Mouse (Mus musculus): ENCODE results near the gene Acta2. TPM values are rescaled to one million over a fixed set of nuclear protein-coding genes. Genes with fewer than 3 reads are reported as not detected.

Gene Acta2
- polyA plus RNA-seq, 1 experiment, result 117 TPM

- Histone ChIP-seq H3K4me3 (ENCODE audit: control insufficient read depth, insufficient read depth, low read length) (no peak overlapping the region), H3K36me3 (ENCODE audit: control insufficient read depth, insufficient read depth, low read length) (peaks cover 84% of the 10 kb centered on the region), H3K4me1 (replicated peaks; ENCODE audit: control insufficient read depth, insufficient read depth, low read length) (peaks cover 9% of the 10 kb centered on the region), H3K27ac (ENCODE audit: control insufficient read depth, insufficient read depth, low read length) (no peak overlapping the region), H3K27me3 (ENCODE audit: control insufficient read depth, insufficient read depth, low read length) (no peaks in the 10 kb centered on the region)
- no peak for DNase-seq
- TF ChIP-seq CTCF (IDR thresholded peaks at IDR 0.05; ENCODE audit: borderline replicate concordance, control insufficient read depth, extremely low read depth, insufficient read depth, low read length, poor library complexity) (no peak), POLR2A (IDR thresholded peaks at IDR 0.05; ENCODE audit: control insufficient read depth, extremely low read depth, insufficient read depth, low read length, poor library complexity) (no peak)
- WGBS, result 96% methylated on average over 3 of the region's 3 CpGs
Measured at GRCm38 (mm10) chr19:34236049-34236448, 19.3 kb downstream of the Acta2 start.

GRCm38 (mm10) chr19:34233944-34234343 is 21.4 kb downstream of the Acta2 start:
- H3K27ac ChIP-seq (ENCODE audit: control insufficient read depth, insufficient read depth, low read length), result peak overlapping the region; percentile 53; the same call in 1 of the 2 replicates
- H3K27me3 ChIP-seq (ENCODE audit: control insufficient read depth, insufficient read depth, low read length), result no peaks in the 10 kb centered on the region
- H3K4me1 ChIP-seq (replicated peaks; ENCODE audit: control insufficient read depth, insufficient read depth, low read length), result peaks cover 9% of the 10 kb centered on the region
- no peak for DNase-seq
- 56% methylated on average over 14 of the region's 14 CpGs for whole genome bisulfite sequencing
- no peak overlapping the region for H3K4me3 ChIP-seq (ENCODE audit: control insufficient read depth, insufficient read depth, low read length)
- H3K36me3 ChIP-seq (ENCODE audit: control insufficient read depth, insufficient read depth, low read length), result peaks cover 84% of the 10 kb centered on the region
- TF ChIP-seq CTCF (IDR thresholded peaks at IDR 0.05; ENCODE audit: borderline replicate concordance, control insufficient read depth, extremely low read depth, insufficient read depth, low read length, poor library complexity) (no peak), POLR2A (IDR thresholded peaks at IDR 0.05; ENCODE audit: control insufficient read depth, extremely low read depth, insufficient read depth, low read length, poor library complexity) (no peak)

- no peak for TF ChIP-seq CTCF (IDR thresholded peaks at IDR 0.05; ENCODE audit: borderline replicate concordance, control insufficient read depth, extremely low read depth, insufficient read depth, low read length, poor library complexity)
- no peak for TF ChIP-seq POLR2A (IDR thresholded peaks at IDR 0.05; ENCODE audit: control insufficient read depth, extremely low read depth, insufficient read depth, low read length, poor library complexity)
- Histone ChIP-seq H3K27ac (ENCODE audit: control insufficient read depth, insufficient read depth, low read length) (no peak overlapping the region), H3K27me3 (ENCODE audit: control insufficient read depth, insufficient read depth, low read length) (no peaks in the 10 kb centered on the region), H3K4me3 (ENCODE audit: control insufficient read depth, insufficient read depth, low read length) (no peak overlapping the region), H3K4me1 (replicated peaks; ENCODE audit: control insufficient read depth, insufficient read depth, low read length) (peaks cover 9% of the 10 kb centered on the region), H3K36me3 (ENCODE audit: control insufficient read depth, insufficient read depth, low read length) (peaks cover 83% of the 10 kb centered on the region)
- no peak for DNase-seq
- 87% methylated on average over 5 of the region's 5 CpGs for WGBS
Measured at GRCm38 (mm10) chr19:34232326-34232725, 23.1 kb downstream of the Acta2 start.

- no peak for DNase-seq
- Histone ChIP-seq H3K4me1 (replicated peaks; ENCODE audit: control insufficient read depth, insufficient read depth, low read length) (peaks cover 9% of the 10 kb centered on the region), H3K27me3 (ENCODE audit: control insufficient read depth, insufficient read depth, low read length) (no peaks in the 10 kb centered on the region), H3K36me3 (ENCODE audit: control insufficient read depth, insufficient read depth, low read length) (peaks cover 84% of the 10 kb centered on the region), H3K27ac (ENCODE audit: control insufficient read depth, insufficient read depth, low read length) (no peak overlapping the region), H3K4me3 (ENCODE audit: control insufficient read depth, insufficient read depth, low read length) (no peak overlapping the region)
- TF ChIP-seq CTCF (IDR thresholded peaks at IDR 0.05; ENCODE audit: borderline replicate concordance, control insufficient read depth, extremely low read depth, insufficient read depth, low read length, poor library complexity) (no peak), POLR2A (IDR thresholded peaks at IDR 0.05; ENCODE audit: control insufficient read depth, extremely low read depth, insufficient read depth, low read length, poor library complexity) (no peak)
- whole genome bisulfite sequencing, result 93% methylated on average over 7 of the region's 7 CpGs
Measured at GRCm38 (mm10) chr19:34231596-34231995, 23.8 kb downstream of the Acta2 start.

GRCm38 (mm10) chr19:34222805-34223204 is 32.6 kb downstream of the Acta2 start:
- Histone ChIP-seq H3K4me1 (replicated peaks; ENCODE audit: control insufficient read depth, insufficient read depth, low read length) (peaks cover 24% of the 10 kb centered on the region), H3K4me3 (ENCODE audit: control insufficient read depth, insufficient read depth, low read length) (no peak overlapping the region), H3K36me3 (ENCODE audit: control insufficient read depth, insufficient read depth, low read length) (peaks cover 37% of the 10 kb centered on the region), H3K27ac (ENCODE audit: control insufficient read depth, insufficient read depth, low read length) (no peak overlapping the region), H3K27me3 (ENCODE audit: control insufficient read depth, insufficient read depth, low read length) (no peaks in the 10 kb centered on the region)
- 97% methylated on average over 3 of the region's 3 CpGs for WGBS
- TF ChIP-seq POLR2A (IDR thresholded peaks at IDR 0.05; ENCODE audit: control insufficient read depth, extremely low read depth, insufficient read depth, low read length, poor library complexity) (no peak), CTCF (IDR thresholded peaks at IDR 0.05; ENCODE audit: borderline replicate concordance, control insufficient read depth, extremely low read depth, insufficient read depth, low read length, poor library complexity) (no peak)
- DNase-seq, result no peak

- H3K4me3 ChIP-seq (ENCODE audit: control insufficient read depth, insufficient read depth, low read length), result no peak overlapping the region
- H3K27ac ChIP-seq (ENCODE audit: control insufficient read depth, insufficient read depth, low read length), result no peak overlapping the region
- peaks cover 22% of the 10 kb centered on the region for H3K36me3 ChIP-seq (ENCODE audit: control insufficient read depth, insufficient read depth, low read length)
- peaks cover 25% of the 10 kb centered on the region for H3K4me1 ChIP-seq (replicated peaks; ENCODE audit: control insufficient read depth, insufficient read depth, low read length)
- no peaks in the 10 kb centered on the region for H3K27me3 ChIP-seq (ENCODE audit: control insufficient read depth, insufficient read depth, low read length)
- DNase-seq, result no peak
- TF ChIP-seq POLR2A (IDR thresholded peaks at IDR 0.05; ENCODE audit: control insufficient read depth, extremely low read depth, insufficient read depth, low read length, poor library complexity) (no peak), CTCF (IDR thresholded peaks at IDR 0.05; ENCODE audit: borderline replicate concordance, control insufficient read depth, extremely low read depth, insufficient read depth, low read length, poor library complexity) (no peak)
- 72% methylated on average over 3 of the region's 3 CpGs for WGBS
Measured at GRCm38 (mm10) chr19:34220732-34221380, 34.5 kb downstream of the Acta2 start.
